Mouse (Mus musculus) testis, postnatal 10 days (tissue): ENCODE data around the gene Grik5.
A peak's percentile ranks its signal among the peaks of the same experiment; 100 is the strongest.

Source experiments
- DNase-seq: peaks from one replicate; pipeline ENCODE4 v3.0.0; 2021; ENCODE audit warnings: low spot score

The Grik5 gene

DNA sequence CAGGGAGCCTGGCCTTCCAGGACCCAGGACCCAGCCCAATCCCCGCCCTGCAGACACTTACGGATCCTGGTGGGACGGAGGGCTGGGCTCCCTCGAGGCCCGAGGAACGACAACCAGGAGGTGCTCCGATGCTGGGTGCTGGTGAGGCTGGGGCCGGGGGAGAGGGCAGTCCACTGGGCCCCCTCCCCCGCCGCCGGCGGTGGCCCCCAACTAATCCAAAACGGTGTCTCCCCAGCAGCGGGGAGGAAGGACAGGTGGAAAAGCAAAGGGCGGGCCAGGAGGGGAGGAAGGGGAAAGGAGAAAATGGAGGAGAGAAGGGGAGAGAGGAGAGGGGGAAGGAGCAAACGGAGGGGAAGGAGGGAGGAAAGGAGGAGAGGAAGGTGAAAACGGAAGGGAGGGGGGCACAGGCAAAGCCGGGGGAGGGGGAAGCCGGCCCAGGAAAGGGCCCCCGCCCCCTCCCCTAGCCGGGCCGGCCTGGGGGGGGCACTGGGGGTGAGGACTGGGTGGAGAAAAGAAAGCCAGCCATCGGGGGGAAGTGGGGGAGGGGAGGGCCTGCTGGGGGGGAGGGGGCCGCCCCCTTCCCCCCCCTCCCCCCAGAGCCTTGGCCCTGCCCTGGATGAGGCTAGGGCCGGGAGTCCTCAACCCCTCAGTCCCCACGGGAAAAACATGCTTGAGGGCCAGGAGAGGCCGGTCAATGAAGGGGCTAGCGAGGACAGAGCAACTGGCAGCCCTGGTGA lies at the start of gene Grik5, which contains the start of gene Zfp574:
Gene Grik5, minus strand, starts transcription at position 368 of the 737 bp plus-strand sequence.
Gene Zfp574, plus strand, starts transcription at position 589 of the 737 bp plus-strand sequence.
- DNase-seq, result peak; percentile 60

DNA sequence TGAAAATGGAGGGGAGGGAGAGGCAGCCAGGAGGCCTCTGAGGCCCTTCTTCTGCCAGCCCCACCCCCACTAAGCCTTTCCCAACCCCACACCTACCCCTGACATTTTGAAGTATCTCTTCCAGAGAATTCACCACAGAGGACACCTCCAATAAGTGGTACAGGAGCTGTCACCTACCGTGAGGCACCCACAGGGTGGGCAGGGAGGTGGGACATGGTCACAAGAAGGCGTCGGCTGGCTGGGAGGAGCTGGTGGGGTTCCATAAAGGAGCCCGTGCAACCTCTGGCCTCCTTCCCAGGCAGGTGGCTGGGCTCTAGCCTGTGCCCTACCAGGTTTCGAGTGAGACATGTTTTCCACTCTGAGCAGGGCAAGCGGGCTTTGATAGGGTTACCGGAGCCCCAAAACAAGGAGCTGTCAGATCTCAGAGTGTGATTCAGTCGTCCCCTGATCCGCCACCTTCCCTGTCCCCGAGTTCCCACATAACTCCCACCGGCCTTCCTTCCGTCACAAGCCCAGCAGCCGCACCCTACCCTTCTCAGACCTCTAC lies 49.2 kb upstream of the Grik5 start:
- DNase-seq, result no peak

DNA sequence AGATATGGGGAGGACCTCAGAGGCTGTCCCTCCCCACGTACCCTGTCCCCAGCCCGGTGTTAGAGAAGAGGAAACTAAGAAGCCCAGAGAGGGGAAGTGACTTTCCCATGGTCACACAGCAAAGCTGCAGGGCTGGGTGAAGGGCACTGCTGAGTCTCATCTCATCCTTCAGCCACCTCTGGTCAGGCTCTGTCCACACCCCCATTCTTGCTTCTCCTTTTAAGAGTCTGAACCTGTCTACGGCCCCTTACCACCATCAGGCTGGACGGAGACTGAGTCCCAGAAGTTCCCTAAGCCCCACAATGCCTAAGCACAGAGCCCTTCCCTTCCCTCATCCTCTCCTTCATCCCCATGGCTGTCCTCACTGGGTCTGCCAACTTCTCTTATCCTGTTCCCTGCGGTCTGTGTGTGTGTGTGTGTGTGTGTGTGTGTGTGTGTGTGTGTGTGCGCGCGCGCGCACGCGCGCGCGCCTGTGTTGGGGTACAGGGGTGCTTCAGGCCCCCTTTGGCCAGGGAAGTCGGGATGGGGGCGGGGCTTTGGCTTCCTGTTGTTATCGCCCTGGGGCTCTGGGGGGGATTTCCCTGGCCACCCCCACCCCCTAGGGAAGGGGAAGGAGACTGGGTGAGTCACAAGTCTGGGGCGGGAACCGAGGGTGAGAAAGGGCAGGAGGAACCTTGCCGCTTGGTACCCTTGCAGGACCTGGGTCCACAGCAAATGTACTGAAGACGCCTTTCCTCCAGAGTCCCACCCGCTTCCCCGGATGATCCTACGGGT lies 48.1 kb upstream of the Grik5 start:
- no peak for DNase-seq

DNA sequence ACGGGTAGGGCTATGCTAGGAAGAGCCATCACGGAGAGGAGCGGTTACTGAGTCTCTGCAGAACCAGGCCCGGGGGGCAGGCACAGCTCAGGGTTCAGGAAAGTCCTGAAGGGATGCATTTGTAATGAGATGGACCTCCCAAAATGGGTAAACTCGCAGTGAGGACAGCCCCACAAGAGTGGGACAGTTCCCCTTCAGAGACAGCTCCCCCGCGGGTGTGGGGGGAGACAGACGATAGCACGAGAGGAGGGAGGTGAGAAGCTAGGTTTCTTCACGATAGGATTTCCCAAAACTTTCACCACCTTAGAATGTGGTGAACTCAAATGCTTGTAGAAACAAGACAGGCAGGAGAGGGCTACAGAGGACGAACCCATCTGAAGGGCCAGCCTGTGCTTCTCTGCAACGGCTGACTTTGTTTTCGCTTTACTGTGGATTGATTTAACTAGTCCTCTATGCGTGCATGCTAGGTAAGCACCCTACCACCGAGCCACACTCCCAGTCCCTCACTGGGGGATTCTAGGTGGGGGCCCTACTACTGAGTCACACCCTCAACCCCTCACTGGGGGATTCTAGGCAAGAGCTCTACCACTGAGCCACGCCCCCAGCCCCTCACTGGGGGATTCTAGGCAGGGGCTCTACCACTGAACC lies 40.9 kb upstream of the Grik5 start:
- no peak for DNase-seq

DNA sequence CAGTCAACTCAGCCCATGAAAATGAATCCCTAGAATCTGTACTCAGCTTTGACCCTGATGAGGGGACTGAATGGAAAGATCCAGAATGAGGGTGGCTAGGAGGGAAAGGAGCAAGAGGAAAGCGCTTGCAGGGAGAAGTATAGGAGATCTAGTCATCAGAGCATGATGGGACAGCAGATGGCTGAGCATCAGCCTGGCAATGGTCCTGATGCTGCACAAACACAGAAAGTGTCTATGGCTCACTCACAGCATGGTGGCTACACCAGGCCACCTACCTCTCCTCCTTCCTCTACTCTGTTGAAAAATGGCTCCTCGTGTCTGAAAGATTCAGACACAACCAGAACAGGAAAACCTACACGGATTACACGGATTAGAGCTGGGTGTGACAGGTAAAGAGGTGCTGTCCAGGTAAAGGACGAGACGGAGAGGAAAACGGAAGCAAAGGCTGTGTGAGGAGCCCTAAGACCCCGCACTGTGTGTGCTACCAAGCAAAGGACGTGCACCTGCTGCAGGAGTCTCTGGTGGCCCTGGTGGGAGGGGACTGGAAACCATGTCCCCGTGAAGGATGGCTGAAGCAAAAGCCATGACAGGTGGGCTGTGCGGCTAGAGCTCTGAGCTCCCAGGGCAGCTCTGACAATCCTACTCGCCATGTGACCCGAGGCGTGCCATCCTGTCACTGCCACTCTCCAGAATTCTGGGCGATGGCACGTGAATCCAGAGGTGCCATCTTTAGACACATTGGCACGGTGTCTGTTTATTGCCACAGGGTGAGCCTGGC lies 40.2 kb upstream of the Grik5 start:
- no peak for DNase-seq

DNA sequence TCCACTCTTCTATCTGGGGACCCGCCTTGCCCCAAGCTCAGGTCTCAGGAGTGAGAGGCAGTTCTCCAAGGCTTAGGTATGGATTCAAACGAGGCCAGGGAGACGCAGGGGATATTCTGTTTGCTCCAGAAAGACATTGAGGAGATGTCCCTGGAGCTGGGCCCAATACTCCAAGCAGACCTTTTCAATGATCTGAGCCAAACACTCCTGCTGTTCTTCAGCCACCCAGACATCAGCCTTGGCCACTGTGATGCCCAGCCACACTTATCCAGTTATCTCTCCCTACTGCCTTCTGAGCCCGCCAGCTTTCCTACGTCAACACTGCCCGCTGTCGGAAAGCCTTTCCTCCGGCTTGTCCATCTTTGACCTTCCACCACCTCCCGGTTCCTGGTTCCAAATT lies 38.2 kb upstream of the Grik5 start:
- DNase-seq, result no peak

DNA sequence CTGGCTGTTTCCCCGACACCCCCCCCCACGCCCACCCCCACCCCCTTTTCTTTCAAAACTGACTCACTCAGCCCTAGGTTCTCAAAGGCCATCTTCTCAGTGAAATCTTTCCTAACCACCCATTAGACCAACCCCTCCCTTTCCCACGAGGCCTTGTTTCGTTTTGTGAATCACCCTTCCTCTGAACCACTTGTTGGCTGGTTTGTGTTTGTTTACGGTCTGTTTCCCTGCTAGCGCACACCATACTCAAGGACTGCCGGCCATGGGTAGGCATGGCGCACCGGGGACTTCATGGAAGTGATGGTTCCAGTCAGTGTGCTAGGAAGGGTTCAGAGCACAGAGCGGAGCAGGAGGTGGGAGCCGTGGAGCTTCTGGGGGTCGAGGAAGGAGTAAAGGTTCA lies 37.2 kb upstream of the Grik5 start:
- DNase-seq, result no peak

DNA sequence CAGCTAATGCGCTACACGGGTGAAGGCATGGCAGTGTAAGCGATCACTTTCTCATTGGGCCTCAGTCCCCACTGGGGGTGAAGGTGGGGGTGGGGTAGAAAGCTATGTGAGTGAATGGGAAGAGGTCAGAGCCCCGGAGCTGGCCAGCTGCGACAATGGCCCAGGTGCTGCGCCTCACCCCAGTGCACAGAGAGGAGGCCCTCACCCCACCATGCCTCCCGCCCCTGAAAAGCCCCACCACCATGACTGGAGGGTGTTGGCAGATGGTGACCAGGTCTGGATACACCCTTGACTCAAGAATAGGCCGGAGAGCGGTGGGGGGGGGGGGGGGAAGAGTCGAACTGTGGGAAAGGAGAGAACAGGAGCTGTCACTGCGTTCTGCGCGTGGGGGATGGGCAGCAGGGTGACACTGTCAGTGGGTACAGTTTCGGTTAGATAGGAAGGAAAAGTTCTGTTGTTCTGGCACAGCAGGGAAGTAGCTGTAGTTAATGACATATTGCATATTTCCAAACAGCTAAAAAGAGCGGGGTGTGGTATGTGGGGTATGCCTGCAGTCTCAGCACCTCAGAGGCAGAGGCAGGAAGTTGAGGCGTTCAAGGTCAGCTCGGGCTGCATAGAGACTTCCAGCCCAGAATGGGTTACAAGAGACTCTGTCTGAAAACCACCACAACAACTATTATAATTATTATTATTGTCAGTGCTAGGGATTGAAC lies 34.8 kb upstream of the Grik5 start:
- no peak for DNase-seq

DNA sequence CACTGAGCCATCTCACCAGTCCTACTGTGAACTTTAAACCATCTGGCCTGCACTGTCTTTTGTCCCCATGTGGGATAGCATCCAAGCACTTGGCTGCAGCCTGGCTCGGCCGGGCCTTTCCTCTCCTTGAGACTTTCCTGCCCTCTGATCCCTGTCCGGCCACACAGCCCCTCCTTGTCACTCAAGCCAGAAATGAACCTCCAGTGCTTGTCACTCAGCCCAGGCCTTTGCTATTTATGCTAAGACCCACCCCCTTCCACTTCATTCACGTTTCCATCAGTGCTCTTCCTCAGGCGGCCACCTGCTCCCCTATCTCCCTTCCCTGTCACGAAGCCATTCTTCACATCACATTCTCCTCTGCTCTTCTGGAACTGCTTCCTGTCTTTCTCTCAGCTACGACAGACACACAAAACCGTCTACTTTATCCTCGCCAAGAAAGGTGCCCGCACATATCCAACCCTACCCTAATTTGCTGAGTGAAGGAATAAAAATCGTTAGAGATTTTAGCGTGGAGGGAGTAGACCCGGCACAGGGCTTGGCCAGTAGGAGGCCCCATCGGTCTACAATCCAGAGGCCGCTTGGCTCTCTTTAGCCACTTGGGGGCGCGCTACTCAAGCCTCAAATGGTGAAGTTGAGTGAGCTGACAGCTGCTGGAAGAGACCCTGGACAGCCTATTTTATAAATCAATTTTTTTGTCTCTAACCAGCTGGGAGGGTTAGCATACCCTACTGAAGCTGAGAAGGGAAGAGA lies 33.4 kb upstream of the Grik5 start:
- peak; percentile 84 for DNase-seq

DNA sequence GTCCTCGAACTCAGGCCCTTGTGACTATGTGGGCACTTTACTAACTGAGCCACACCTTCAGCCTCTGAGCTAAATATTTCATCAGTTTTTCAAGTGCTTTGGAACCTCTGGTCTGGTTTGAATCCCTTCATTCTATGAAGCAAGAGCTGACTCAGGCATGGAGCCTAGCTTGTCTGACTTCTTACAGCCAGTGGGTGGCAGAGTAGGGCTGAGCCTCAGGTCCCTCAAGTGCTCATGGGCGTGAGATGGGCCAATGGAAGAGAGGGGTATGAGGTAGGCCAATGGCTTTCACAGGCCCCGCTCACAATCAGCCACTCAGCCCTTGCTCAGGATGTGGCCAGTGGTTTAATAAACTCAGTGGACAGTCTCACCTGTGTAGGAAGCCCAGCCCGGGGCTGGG lies 27.4 kb upstream of the Grik5 start:
- no peak for DNase-seq

DNA sequence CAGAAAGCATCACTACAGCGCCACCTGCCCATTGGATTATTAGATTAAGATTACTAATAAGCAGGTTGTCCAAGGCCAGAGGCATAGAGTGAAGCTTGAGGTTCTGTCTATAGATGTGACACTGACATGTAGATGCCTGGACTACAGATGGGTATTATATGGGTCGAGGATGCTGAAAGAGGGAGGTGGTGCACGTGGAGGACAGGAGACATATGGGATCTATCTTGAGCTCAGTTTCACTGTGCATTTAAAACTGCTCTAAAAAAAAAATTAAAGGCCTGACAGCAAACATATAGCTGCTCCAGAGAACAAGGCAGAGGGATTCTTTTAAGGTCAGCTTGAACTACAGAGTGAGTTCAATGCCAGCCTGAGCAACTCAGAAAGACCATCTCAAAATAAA lies 26.0 kb upstream of the Grik5 start:
- no peak for DNase-seq

DNA sequence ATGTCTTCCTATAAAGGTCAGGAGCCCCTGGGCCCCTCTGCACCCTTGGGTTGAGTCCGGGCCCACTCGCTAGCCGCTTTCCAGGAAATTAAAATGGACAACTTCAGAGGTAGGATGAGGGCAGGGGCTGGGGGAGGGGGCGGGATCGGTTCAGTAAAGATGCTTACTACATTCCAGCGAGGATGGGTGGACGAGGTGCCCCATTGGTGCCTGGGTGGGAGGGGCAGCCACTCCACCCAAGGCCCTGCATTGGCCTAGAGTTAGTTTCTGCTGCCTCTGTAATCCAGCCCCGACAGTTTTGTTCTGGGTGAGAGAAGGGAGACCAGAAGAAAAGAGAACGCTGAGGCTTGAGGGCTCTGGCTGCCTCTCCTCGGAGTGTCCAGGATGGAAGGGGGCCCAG lies 17.7 kb upstream of the Grik5 start:
- DNase-seq, result no peak

DNA sequence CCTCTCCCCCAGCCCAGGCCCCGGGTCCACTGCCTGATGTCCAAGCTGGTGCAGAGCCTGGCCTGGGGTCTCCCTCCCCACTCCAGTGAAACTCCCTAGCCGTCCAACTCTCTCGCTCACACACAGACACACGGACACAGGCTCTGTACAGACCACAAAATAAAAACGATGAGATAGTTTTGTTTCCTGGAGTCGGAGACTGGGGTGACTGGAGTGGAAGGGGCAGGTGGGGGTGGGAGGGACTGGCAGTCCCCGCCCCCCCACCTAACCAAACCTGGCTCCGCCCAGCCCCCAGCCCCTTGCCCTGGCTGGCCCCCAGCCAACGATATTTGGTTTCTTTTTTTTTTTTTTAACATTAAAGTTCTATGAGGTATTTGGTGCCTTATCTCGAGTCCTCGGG lies 16.8 kb upstream of the Grik5 start:
- no peak for DNase-seq

DNA sequence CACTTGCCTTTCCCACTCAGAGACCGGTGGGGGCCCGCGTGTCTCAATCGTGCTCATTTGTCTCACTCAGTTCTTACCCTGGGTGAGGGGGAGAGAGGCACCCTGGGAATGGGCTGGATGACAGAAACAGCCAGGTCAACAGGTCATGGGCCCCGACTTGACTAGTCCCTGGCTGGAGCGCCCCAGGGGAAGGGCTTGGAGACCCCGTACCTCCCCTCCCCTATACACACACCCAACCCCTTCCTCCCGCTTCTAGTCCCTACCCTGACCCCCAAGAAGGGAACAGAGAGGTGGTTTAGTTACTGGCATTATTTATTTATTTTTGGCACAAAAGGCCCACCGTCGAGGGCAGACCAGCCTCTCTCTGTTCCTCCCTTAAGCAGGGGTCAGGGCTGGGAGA lies 16.4 kb upstream of the Grik5 start:
- DNase-seq, result no peak

DNA sequence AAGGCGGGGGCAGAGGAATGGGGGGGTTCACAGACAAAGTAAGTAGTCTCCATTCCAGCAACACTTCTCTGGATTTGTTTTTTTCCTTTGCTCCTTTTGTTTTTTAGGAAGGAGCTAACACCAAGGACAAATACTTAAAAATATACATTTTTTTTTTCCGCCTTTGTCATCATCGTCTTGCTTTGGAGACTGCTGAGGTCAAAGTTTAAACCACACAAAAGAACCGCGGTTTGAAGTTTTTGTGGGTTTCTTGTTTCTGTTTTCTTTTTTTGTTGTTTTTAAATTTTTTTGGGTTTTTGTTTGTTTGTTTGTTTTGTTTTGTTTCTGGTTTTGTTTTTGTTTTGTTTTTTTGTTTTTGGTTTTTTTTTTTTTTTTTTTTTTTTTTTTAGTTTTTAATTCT lies 15.8 kb upstream of the Grik5 start:
- DNase-seq, result no peak

DNA sequence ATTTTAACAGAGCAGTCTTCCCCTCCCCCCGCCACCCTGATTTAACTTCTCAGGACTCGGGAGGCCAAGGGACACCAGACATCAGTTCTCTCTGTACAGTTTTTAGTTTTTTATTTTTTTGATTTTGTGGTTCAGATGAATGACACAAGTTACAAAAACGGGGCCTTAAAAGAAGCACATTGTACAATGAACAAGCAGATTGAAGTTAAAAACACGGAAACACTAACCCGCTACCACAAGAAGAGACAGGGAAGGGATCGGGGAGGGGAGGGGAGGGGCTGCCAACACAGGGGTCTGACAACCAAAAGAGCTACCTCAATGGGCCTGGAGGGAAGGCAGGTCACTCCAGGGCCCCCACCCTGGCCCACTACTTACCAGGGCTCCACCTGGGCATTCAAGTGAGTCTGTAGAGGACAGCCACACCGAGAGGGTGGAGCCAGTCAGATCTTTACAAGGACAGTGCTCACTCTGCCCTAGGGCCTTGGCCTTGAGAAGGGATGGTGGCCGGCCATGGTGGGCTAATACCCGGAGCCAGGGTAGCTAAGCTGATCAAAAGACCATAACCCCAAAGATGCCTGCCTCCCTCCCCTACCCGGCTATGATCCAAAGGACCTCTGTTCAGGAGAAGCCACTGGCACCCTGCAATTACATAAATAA lies 15.2 kb upstream of the Grik5 start:
- no peak for DNase-seq

DNA sequence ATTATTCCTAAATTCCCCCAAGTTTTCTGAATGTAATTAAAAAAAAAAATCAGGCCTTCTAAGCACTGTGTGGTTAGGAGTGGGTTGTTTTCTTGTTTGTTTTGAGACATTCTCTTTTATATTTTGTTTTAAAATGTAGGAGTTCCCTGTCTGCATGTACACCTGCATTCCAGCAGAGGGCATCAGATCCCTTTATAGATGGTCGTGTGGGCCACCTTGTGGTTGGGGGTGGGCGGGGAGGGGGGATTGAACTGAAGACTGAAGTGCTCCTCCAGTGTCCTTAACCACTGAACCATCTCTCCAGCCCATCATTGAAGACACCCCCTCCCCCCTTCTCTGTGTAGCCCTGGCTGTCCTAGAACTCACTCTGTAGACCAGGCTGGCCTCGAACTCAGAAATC lies 14.5 kb upstream of the Grik5 start:
- DNase-seq, result no peak

DNA sequence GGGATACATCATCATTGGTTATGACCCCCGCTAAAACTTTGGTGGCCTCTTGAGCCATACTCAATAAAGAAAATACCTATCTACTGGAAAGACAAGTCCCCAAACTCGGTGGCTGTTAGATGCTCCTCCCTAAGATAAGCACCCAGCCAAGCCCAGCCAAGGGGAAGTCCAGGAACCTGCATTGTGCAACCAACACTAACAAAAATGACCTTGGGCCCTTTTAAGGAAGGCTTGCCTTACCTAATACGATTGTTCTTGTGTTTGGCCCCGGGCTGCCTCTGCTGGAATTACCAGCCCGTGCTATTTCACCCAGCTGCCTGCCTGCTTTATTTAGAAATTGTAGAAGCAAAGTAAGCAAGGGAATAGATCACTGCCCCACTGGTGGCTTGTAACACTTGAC lies 12.5 kb upstream of the Grik5 start:
- DNase-seq, result no peak

DNA sequence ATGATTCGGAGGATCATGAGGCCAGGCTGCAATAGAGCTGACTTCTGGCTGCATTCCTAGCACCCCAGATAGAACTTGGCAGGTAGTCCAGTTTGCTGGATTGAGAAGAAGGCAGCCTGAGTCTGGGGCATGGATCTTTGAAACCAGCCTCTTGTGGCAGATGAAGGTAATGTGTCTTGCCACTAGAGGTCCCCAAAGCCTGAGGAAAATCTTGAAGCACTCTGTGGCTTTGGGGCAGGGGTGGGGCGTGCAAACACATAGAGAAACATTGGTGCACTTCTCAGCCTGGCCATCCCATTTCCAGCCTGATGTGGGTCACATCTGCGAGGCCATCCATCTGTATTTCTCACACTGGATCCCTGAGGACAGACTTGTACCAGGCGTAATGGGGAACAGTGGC lies 10.4 kb upstream of the Grik5 start:
- DNase-seq, result no peak

DNA sequence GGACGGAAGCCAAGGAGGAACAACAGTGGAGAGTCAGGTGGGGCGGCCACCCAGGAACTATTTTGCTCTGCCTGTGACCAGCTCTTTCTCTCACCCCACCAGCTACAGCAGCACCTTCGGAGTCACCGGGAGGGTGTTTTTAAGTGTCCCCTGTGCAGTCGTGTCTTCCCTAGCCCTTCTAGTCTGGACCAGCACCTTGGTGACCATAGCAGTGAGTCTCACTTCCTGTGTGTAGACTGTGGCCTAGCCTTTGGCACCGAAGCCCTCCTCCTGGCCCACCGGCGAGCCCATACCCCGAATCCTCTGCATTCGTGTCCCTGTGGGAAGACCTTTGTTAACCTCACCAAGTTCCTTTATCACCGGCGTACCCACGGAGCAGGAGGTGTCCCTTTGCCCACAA lies 8.3 kb upstream of the Grik5 start:
- no peak for DNase-seq
